Comparison of ENCODE assay signal across 11 mouse cellular contexts in genomic region chr1:39545589-39545988, GRCm38 (mm10). TPM values are rescaled to one million over a fixed set of nuclear protein-coding genes. Genes with fewer than 3 reads are reported as not detected.
DNase-seq lines count a peak whose midpoint lies in the region; ATAC-seq and TF ChIP-seq lines count a peak whose summit lies in the region.
"Had no signal": no experiment of that assay in that cellular context is flagged by ENCODE, and none has a peak within 500 bp of the region (broad histone marks: within the 10 kb centered on the region; RNA-seq: fewer than 3 reads in every experiment).

No protein-coding gene starts in this region.

- no peak for TF ChIP-seq POLR2A in lung, adult 2 months (IDR thresholded peaks at IDR 0.05; ENCODE audit: borderline replicate concordance, extremely low read depth, low read depth, low read length)

- H3K4me1 ChIP-seq in lung, adult 2 months (ENCODE audit: control insufficient read depth, insufficient read depth, low read length): no peaks in the 10 kb centered on the region
- H3K4me1 ChIP-seq: kidney, embryonic 15.5 days; midbrain, embryonic 15.5 days had no signal

- peak; percentile 89 for ATAC-seq in megakaryocyte-erythroid progenitor cell, adult 5-6 weeks (replicated peaks; ENCODE audit: low FRiP score, low TSS enrichment, poor library complexity, severe bottlenecking)

- TF ChIP-seq CTCF in lung, adult 2 months (IDR thresholded peaks at IDR 0.05; ENCODE audit: insufficient read depth, low read length): no peak

- H3K4me3 ChIP-seq in lung, adult 2 months (replicated peaks; ENCODE audit: extremely low read depth, low read depth, low read length): no peak overlapping the region
- H3K4me3 ChIP-seq: kidney, embryonic 15.5 days; midbrain, embryonic 15.5 days had no signal

- peak; percentile 54 to 55 for DNase-seq in cerebellum, postnatal 36 days
- DNase-seq in cerebellum, adult 11-12 months: no peak
- peak; percentile 24 for DNase-seq in lung, adult 2 months
- no peak for DNase-seq in lung, postnatal 25 days (ENCODE audit: low spot score)
- peak; percentile 46 for DNase-seq in MN1 (ENCODE audit: low spot score)
- DNase-seq in thymus, adult 18-20 months: no peak
- DNase-seq: adrenal gland, adult 2 months; gastrocnemius, postnatal 25 days had no signal

- WGBS in lung, adult 2 months: 50% methylated on average over 7 of the region's 7 CpGs

RNA-seq across cellular contexts. Expression of gene Cnot11, which starts 10.8 kb away (rescaled TPM):
- 17.8 and 20.4 TPM in 2 replicates for polyA plus RNA-seq in lung, adult 2 months (2012; rRNA removed)
- total RNA-seq in megakaryocyte-erythroid progenitor cell, adult 5-6 weeks (2014; fragmentation: Nextera tagmentation): 25.9 and 27.2 TPM in 2 replicates
- total RNA-seq in megakaryocyte-erythroid progenitor cell, adult 5-6 weeks (2017): 25.1 and 28.9 TPM in 2 replicates

RNA-seq across cellular contexts. Expression of gene Rnf149, which starts 31.6 kb away (rescaled TPM):
- 17.3 and 18.2 TPM in 2 replicates for polyA plus RNA-seq in lung, adult 2 months (2012; rRNA removed)
- 16.0 and 19.3 TPM in 2 replicates for total RNA-seq in megakaryocyte-erythroid progenitor cell, adult 5-6 weeks (2014; fragmentation: Nextera tagmentation)
- total RNA-seq in megakaryocyte-erythroid progenitor cell, adult 5-6 weeks (2017): 20.9 and 28.0 TPM in 2 replicates

Comparison
In these comparisons a context has a peak if more than half of its experiments do, and no peak if none do; other contexts are left out.
1. DNase-seq: peak in cerebellum, postnatal 36 days (2 of 2), lung, adult 2 months (single experiment) and MN1 (single experiment); none in cerebellum, adult 11-12 months (single experiment), lung, postnatal 25 days (single experiment) and thymus, adult 18-20 months (0 of 2).